Mouse (Mus musculus) bone marrow macrophage, adult 2 months (primary cell): ENCODE results near the gene Gm5767.
A peak's percentile ranks its signal among the peaks of the same experiment; 100 is the strongest.

Source experiments
- CTCF ChIP-seq: IDR thresholded peaks from 2 replicates; pipeline ENCODE4 v1.5.1; 2012; ENCODE audit warnings: low read depth, mild to moderate bottlenecking, low read length, moderate library complexity
- POLR2A ChIP-seq: IDR thresholded peaks from 2 replicates; pipeline ENCODE4 v1.6.1; 2012; ENCODE audit warnings: mild to moderate bottlenecking, low read depth, low read length, borderline replicate concordance

DNA sequence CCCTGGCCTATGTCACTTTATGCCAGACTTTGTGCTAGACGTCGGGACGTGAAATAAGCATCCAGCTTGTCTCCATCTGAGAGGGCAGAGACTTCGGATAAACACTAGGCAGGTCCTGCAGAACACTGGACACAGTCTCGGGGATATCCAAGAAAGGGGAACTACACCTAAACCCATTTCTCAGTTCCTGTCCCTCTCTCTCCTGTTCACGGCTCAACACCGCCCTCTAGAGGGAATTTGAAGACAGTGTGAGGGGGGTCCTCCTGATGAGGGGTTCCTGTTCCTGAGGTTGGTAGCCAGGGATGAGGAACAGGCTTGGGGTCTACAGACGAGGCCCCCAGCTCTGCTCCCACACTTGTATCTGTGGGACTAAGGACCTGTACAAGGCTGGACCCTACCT, 6.4 kb upstream of the Gm5767 start:
- peak; percentile 93 for TF ChIP-seq CTCF
- no peak for TF ChIP-seq POLR2A
